Mouse (Mus musculus) lung, postnatal 0 days (tissue): ENCODE data around the gene Il17c.

Experiments used
- CTCF ChIP-seq: IDR thresholded peaks from 2 replicates; pipeline ENCODE4 v1.5.1; 2016; ENCODE audit warnings: antibody characterized with exemption, mild to moderate bottlenecking
- EP300 ChIP-seq: IDR thresholded peaks from 2 replicates; pipeline ENCODE4 v1.6.1; 2016; ENCODE audit warnings: antibody characterized with exemption, mild to moderate bottlenecking, control low read depth

DNA sequence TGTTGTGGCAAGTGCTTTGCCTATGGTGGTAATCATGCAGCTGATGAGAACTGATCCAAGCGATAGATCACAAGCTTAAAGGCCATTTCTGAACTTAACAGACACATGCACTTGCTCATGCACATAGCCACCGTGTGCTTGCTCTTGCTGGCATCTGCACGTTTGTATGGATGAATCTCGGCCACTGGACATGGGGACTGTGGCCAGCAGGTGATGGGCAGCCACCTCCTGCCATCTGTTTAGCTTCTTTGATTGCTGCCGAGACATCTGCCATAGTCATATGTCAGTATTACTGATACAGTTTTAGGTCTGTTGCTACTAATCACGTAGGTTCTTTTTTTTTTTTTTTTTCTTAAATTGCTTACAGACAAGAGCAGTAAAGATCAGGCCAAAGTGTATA lies 26.5 kb upstream of the Il17c start:
- TF ChIP-seq EP300: no peak
- no peak for TF ChIP-seq CTCF
